Mouse (Mus musculus) bone marrow macrophage, adult 2 months (primary cell): ENCODE measurements around the gene Vmn2r87. TPM values are rescaled to one million over a fixed set of nuclear protein-coding genes. Genes with fewer than 3 reads are reported as not detected.
"Not testable (repeated sequence)": the region's sequence is repeated elsewhere in the genome, so short reads cannot be mapped to it uniquely, and the experiment has no call there.

ENCODE experiments used
- H3K27ac ChIP-seq: 2 replicates; pipeline ENCODE4 v1.5.1; 2012; ENCODE audit warnings: low read depth, low read length; ENCODE audit not compliant: insufficient read depth
- H3K4me1 ChIP-seq: 2 replicates; pipeline ENCODE4 v1.6.1; 2012; ENCODE audit warnings: low read length; ENCODE audit not compliant: control insufficient read depth, insufficient read depth
- H3K4me3 ChIP-seq: 2 replicates; pipeline ENCODE4 v1.5.1; 2012; ENCODE audit warnings: mild to moderate bottlenecking, low read length, moderate library complexity; ENCODE audit not compliant: insufficient read depth
- CTCF ChIP-seq: IDR thresholded peaks from 2 replicates; pipeline ENCODE4 v1.5.1; 2012; ENCODE audit warnings: low read depth, mild to moderate bottlenecking, low read length, moderate library complexity
- POLR2A ChIP-seq: IDR thresholded peaks from 2 replicates; pipeline ENCODE4 v1.6.1; 2012; ENCODE audit warnings: mild to moderate bottlenecking, low read depth, low read length, borderline replicate concordance
- polyA plus RNA-seq: library from polyadenylated mRNA; stranded (reverse); fragments of >200 nt; gene quantifications from 2 replicates; pipeline ENCODE4 v1.2.4, GENCODE M21; 2012; ENCODE audit not compliant: missing spikeins, insufficient read depth, insufficient read length

The Vmn2r87 gene
- polyA plus RNA-seq: not detected in 2 replicates

- H3K27ac ChIP-seq: no peak within 1 kb of the TSS
- no peaks in the 10 kb centered on the region for H3K4me1 ChIP-seq
- no peak within 1 kb of the TSS for H3K4me3 ChIP-seq
- TF ChIP-seq POLR2A (no peak), CTCF (no peak)
Measured at GRCm38 (mm10) chr10:130497296-130497695, at the start of gene Vmn2r87. Gene Vmn2r87 (minus strand): TSS chr10:130497396.

DNA sequence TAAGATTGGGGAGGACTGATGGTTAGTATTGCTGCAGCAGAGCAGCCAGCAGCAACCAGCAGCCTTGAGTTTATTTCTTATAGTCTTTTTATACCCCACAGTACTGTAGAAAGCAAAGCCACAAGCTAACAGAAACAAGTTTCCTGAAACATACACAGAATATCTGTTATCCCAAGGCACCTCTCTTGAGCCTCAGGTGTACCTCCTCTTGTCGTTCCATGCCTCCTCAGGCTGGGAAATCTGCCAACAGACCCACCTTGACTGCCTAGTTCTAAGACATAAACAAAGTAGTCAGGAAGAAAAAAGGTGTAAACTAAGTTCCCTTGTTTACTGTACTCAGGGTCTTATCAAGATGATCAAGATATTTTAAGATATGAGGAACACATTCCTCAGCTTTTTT lies 47.1 kb upstream of the Vmn2r87 start:
- H3K4me1 ChIP-seq, H3K4me3 ChIP-seq, H3K27ac ChIP-seq: not testable (repeated sequence)

DNA sequence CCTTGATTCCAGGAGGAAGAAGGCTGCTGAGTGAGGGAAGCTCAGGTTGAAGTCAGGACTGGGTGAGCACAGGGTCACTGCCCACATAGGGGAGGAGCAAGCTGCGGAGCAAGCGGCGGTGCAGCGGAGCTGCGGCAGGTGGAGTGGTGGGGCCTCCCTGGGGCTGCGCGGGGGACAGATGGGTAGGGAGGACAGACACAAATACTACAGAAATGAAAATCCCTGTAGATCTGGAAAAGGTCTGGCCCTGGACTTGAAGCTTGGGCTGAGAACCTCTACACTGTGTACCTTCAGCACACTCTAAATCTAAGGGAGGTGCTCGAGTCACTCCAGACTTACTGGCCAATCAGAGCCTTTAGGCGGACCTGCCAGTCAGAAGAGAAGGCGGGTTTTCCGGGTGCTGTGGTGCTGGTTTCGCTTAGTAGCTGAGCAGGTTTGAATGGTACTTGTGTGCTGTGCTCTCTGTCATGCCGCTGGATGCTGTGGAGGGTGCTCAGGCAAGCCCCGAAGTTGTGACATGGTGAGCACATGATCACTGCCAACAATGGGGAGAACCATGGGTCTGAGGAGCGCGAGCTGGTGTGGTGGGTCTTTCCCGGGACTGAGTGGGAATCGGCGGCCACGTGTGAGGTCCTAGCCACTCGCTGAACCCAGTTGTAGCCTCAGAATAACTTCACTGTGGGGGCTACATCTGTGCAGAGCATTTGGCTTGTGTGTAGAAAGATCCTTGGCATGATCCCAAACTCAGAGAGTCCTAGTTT lies 44.9 kb upstream of the Vmn2r87 start:
- H3K27ac ChIP-seq, H3K4me1 ChIP-seq: not testable (repeated sequence)
- H3K4me3 ChIP-seq: peak overlapping the region; percentile 80

DNA sequence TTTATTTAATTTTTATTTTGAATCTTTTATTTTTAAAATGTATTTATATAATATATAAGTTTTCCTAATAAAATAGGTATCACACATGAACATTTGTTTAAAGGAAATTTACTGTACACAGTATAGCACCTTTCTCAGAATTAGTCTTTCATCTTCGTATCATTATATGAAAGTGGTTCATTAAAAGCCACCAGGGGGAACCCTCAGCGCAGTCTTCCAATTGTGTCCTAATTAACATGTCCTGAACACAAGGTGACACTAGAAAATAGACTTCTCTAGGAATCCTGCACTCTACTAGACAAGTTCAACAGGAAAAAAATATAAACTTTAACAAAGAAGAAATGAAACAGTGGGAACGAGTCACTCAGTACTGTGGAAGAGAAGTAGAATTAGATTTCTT lies 38.9 kb upstream of the Vmn2r87 start:
- no peak overlapping the region for H3K4me3 ChIP-seq
- TF ChIP-seq POLR2A (no peak), CTCF (no peak)
- H3K27ac ChIP-seq: no peak overlapping the region
- H3K4me1 ChIP-seq: no peaks in the 10 kb centered on the region

GRCm38 (mm10) chr10:130527926-130528325 lies 30.7 kb upstream of the Vmn2r87 start:
- TF ChIP-seq CTCF: no peak
- TF ChIP-seq POLR2A: no peak
- H3K27ac ChIP-seq: no peak overlapping the region

GRCm38 (mm10) chr10:130470311-130470760 lies 26.9 kb downstream of the Vmn2r87 start:
- no peak overlapping the region for H3K27ac ChIP-seq
- no peaks in the 10 kb centered on the region for H3K4me1 ChIP-seq
- TF ChIP-seq CTCF (no peak), POLR2A (no peak)
- peak overlapping the region; percentile 31 for H3K4me3 ChIP-seq

More at GRCm38 (mm10) chr10:130527926-130528325, 30.7 kb upstream of the Vmn2r87 start:
- Histone ChIP-seq H3K4me3 (no peak overlapping the region), H3K4me1 (no peaks in the 10 kb centered on the region)

DNA sequence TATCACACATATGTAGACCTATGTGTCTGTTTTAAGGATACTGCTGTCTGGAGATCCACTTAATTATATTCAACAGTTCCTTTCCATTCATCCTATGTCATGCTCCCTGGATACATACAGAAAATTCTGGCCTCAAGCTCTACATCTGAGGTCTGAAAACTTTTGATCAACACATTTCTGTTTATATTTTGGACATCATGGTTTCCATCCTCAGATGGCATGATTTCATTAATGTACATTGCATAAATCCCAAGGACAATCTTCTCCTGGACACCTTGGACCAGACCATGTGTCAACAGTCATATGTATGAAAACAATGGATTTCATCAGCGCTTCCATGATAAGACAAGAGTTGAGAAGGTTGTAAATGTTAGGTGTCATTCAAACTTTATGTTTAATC lies 41.2 kb downstream of the Vmn2r87 start, which contains the start of gene Vmn2r86:
Gene Vmn2r86, minus strand, starts transcription at position 101 of the 400 bp plus-strand sequence.
- not testable (repeated sequence) for H3K4me1 ChIP-seq, H3K27ac ChIP-seq, H3K4me3 ChIP-seq

GRCm38 (mm10) chr10:130444776-130445175 lies 52.4 kb downstream of the Vmn2r87 start:
- H3K4me3 ChIP-seq: no peak overlapping the region
- no peak for TF ChIP-seq POLR2A
- no peak for TF ChIP-seq CTCF
- H3K4me1 ChIP-seq: no peaks in the 10 kb centered on the region
- no peak overlapping the region for H3K27ac ChIP-seq

- H3K4me3 ChIP-seq, H3K27ac ChIP-seq, H3K4me1 ChIP-seq: not testable (repeated sequence)
Measured at GRCm38 (mm10) chr10:130434185-130434898, 62.9 kb downstream of the Vmn2r87 start.

GRCm38 (mm10) chr10:130429603-130430002 lies 67.6 kb downstream of the Vmn2r87 start, which contains the start of gene Vmn2r85:
Gene Vmn2r85 (minus strand): TSS chr10:130429703.
- not testable (repeated sequence) for H3K4me1 ChIP-seq, H3K4me3 ChIP-seq, H3K27ac ChIP-seq

GRCm38 (mm10) chr10:130422368-130422767 lies 74.8 kb downstream of the Vmn2r87 start:
- not testable (repeated sequence) for H3K4me3 ChIP-seq, H3K4me1 ChIP-seq, H3K27ac ChIP-seq

Other genes starting within 250 kb of the Vmn2r87 start
- gene Neurod4, start 217.2 kb downstream of the Vmn2r87 start, polyA plus RNA-seq: not detected in 2 replicates
- not detected in 2 replicates for gene Tespa1, start 174.5 kb downstream of the Vmn2r87 start, polyA plus RNA-seq
- 0.09 TPM in 1 of 2 replicates, not detected in the other for gene Vmn2r84, start 103.1 kb downstream of the Vmn2r87 start, polyA plus RNA-seq
- gene Vmn2r85, start 67.7 kb downstream of the Vmn2r87 start, polyA plus RNA-seq: not detected in 2 replicates
- not detected in 2 replicates for gene Vmn2r86, start 41.3 kb downstream of the Vmn2r87 start, polyA plus RNA-seq